Comparison of ENCODE assay signal across 9 mouse cellular contexts in the genomic region with DNA sequence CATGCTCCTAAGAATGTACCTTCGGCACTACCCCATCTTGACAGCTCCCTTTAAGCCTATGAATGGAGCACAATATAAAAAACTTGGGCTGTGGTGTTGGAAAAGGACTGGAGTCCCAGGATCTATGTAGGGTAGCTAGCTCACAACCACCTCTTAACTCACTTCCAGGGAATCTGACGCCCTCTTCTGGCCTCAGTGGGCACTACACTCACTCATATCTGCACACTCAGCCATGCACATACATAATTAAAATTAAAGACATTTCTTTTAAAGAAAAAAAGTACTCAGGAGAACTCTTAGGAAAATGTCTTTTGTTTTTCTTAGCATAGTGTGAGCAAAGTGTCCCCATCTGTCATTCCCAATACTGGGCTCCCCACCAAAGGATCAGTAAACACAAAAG.
DNase-seq lines count a peak whose midpoint lies in the region; ATAC-seq lines count a peak whose summit lies in the region.
"Had no signal": no experiment of that assay in that cellular context is flagged by ENCODE, and none has a peak within 500 bp of the region (broad histone marks: within the 10 kb centered on the region; RNA-seq: fewer than 3 reads in every experiment).

No protein-coding gene starts in this region.

- no peak overlapping the region for H3K9ac ChIP-seq in kidney, embryonic 14.5 days (ENCODE audit: low read depth, low read length)

- DNase-seq in adrenal gland, postnatal 14 days, result peak; percentile 68
- no peak for DNase-seq in adrenal gland, adult 8-10 months
- DNase-seq in kidney, postnatal 10 days, result peak; percentile 38
- peak; percentile 38 for DNase-seq in NIH3T3 (ENCODE audit: low read depth)
- DNase-seq in naive thymus-derived CD4-positive, alpha-beta T cell, adult 2 months (ENCODE audit: low read depth), result peak; percentile 72
- no peak for DNase-seq in layer of hippocampus, adult 8-10 months (ENCODE audit: low spot score in 2 of 2)

- 71% methylated on average over 2 of the region's 2 CpGs for WGBS in kidney, embryonic 14.5 days

- H3K27me3 ChIP-seq in kidney, embryonic 14.5 days (ENCODE audit: control insufficient read depth, insufficient read depth, low read length), result no peaks in the 10 kb centered on the region
- H3K27me3 ChIP-seq: heart, embryonic 13.5 days had no signal

- H3K27ac ChIP-seq in kidney, embryonic 14.5 days (ENCODE audit: low read depth, low read length), result no peak overlapping the region

- no peak overlapping the region for H3K4me2 ChIP-seq in kidney, embryonic 14.5 days (replicated peaks; ENCODE audit: low read depth, low read length)

- peaks cover 30% of the 10 kb centered on the region for H3K4me1 ChIP-seq in kidney, embryonic 14.5 days (ENCODE audit: control insufficient read depth, insufficient read depth, low read length)

- no peaks in the 10 kb centered on the region for H3K36me3 ChIP-seq in kidney, embryonic 14.5 days (ENCODE audit: control insufficient read depth, insufficient read depth, low read length)
- H3K36me3 ChIP-seq: heart, embryonic 13.5 days had no signal

- no peak for ATAC-seq in kidney, embryonic 14.5 days (ENCODE audit: low FRiP score, low TSS enrichment)
- no peak for ATAC-seq in frontal cortex, adult (ENCODE audit: low TSS enrichment)

- H3K9me3 ChIP-seq in kidney, embryonic 14.5 days (ENCODE audit: control insufficient read depth, low read length), result no peaks in the 10 kb centered on the region
- H3K9me3 ChIP-seq: heart, embryonic 13.5 days had no signal

- H3K4me3 ChIP-seq in kidney, embryonic 14.5 days (ENCODE audit: low read length), result no peak overlapping the region
- H3K4me3 ChIP-seq: heart, embryonic 13.5 days had no signal

Comparison
In these comparisons a context has a peak if more than half of its experiments do, and no peak if none do; other contexts are left out.
1. DNase-seq: peak in adrenal gland, postnatal 14 days (single experiment), kidney, postnatal 10 days (single experiment), NIH3T3 (single experiment) and naive thymus-derived CD4-positive, alpha-beta T cell, adult 2 months (single experiment); none in adrenal gland, adult 8-10 months (single experiment) and layer of hippocampus, adult 8-10 months (0 of 2).